ENCODE assay signal across 22 mouse cellular contexts in genomic region chr16:33943388-33943787, GRCm38 (mm10).
"Had no signal": no experiment of that assay in that cellular context is flagged by ENCODE, and none has a peak within 500 bp of the region (broad histone marks: within the 10 kb centered on the region; RNA-seq: fewer than 3 reads in every experiment).

No protein-coding gene starts in this region.

- H3K27me3 ChIP-seq: heart, embryonic 12.5 days; heart, embryonic 15.5 days; hindbrain, embryonic 13.5 days; hindbrain, embryonic 15.5 days; limb, embryonic 13.5 days; limb, embryonic 15.5 days had no signal

- H3K36me3 ChIP-seq: hindbrain, embryonic 13.5 days; hindbrain, embryonic 15.5 days; liver, embryonic 12.5 days had no signal

- H3K27ac ChIP-seq: heart, adult 2 months; hindbrain, embryonic 13.5 days; hindbrain, embryonic 15.5 days; hindbrain, postnatal 0 days; left cerebral cortex, adult 2 months; limb, embryonic 13.5 days; limb, embryonic 15.5 days; liver, embryonic 12.5 days; liver, embryonic 14.5 days had no signal

- H3K4me3 ChIP-seq: heart, adult 2 months; heart, embryonic 10.5 days; heart, embryonic 12.5 days; heart, embryonic 15.5 days; hindbrain, embryonic 13.5 days; hindbrain, embryonic 15.5 days; left cerebral cortex, adult 2 months; limb, embryonic 13.5 days; limb, embryonic 15.5 days; liver, embryonic 12.5 days had no signal

- DNase-seq: gastrocnemius, postnatal 10 days; gastrocnemius, postnatal 25 days; heart, adult 2 months; heart, postnatal 14 days; heart, postnatal 36 days; kidney, adult 11 months; kidney, adult 8-10 months; kidney, postnatal 14 days; kidney, postnatal 36 days; layer of hippocampus, adult 9-11 months; layer of hippocampus, postnatal 36 days had no signal

- H3K9me3 ChIP-seq: heart, embryonic 10.5 days; heart, embryonic 12.5 days; heart, embryonic 15.5 days; hindbrain, embryonic 13.5 days; hindbrain, embryonic 15.5 days; limb, embryonic 13.5 days; limb, embryonic 15.5 days; liver, embryonic 12.5 days had no signal
